Mouse (Mus musculus): ENCODE data around the gene Il10. TPM values are rescaled to one million over a fixed set of nuclear protein-coding genes. Genes with fewer than 3 reads are reported as not detected.

Il10 gene
- polyA plus RNA-seq, 1 experiment from 2014 or later, result 0.04 TPM

- ATAC-seq (no peak), DNase-seq (ENCODE audit: low read depth, low spot score) (no peak)
- ChIA-PET CTCF (interaction anchor here (1.5 kb wide), 1 partner anchor 8 kb away, joined by 6 read pairs; no protein-coding TSS in a partner anchor), POLR2A (no interaction called here)
- in situ Hi-C loops (cut with MboI; ENCODE audit: low pct_unique_long_range_greater_than_20kb), result no loop called here
- H3K27me3 ChIP-seq, result no peaks in the 10 kb centered on the region
- TF ChIP-seq CTCF (IDR thresholded peaks at IDR 0.05), result no peak
Measured at GRCm38 (mm10) chr1:131029215-131029614, 9.6 kb downstream of the Il10 start.

- POLR2A ChIA-PET, result no interaction called here
- TF ChIP-seq CTCF (IDR thresholded peaks at IDR 0.05), result no peak
Measured at GRCm38 (mm10) chr1:131030261-131030660, 10.6 kb downstream of the Il10 start.

GRCm38 (mm10) chr1:131031267-131031666 is 11.6 kb downstream of the Il10 start:
- no peak for DNase-seq (ENCODE audit: low read depth, low spot score)
- in situ Hi-C loops (cut with MboI; ENCODE audit: low pct_unique_long_range_greater_than_20kb), result no loop called here
- ATAC-seq, result no peak
- ChIA-PET CTCF (interaction anchor here (0.8 kb wide), 1 partner anchor 15 kb away, joined by 3 read pairs; no protein-coding TSS in a partner anchor), POLR2A (no interaction called here)
- no peak for TF ChIP-seq CTCF (IDR thresholded peaks at IDR 0.05)
- H3K27me3 ChIP-seq, result no peaks in the 10 kb centered on the region

More at GRCm38 (mm10) chr1:131030261-131030660, 10.6 kb downstream of the Il10 start:
- DNase-seq (ENCODE audit: low read depth, low spot score) (no peak), ATAC-seq (no peak)
- no peaks in the 10 kb centered on the region for H3K27me3 ChIP-seq
- CTCF ChIA-PET, result interaction anchor here (0.9 to 1.5 kb wide), 2 partner anchors 9 to 12 kb away, joined by 3 to 6 read pairs; no protein-coding TSS in a partner anchor
- in situ Hi-C loops (cut with MboI; ENCODE audit: low pct_unique_long_range_greater_than_20kb), result no loop called here

- H3K27me3 ChIP-seq, result no peaks in the 10 kb centered on the region
- POLR2A ChIA-PET, result no interaction called here
- CTCF ChIA-PET, result interaction anchor here (1.2 to 2.2 kb wide), 4 partner anchors 10 to 166 kb away, joined by 3 to 8 read pairs (median 4); no protein-coding TSS in a partner anchor
- in situ Hi-C loops (cut with MboI; ENCODE audit: low pct_unique_long_range_greater_than_20kb), result no loop called here
- no peak for TF ChIP-seq CTCF (IDR thresholded peaks at IDR 0.05)
- DNase-seq (ENCODE audit: low read depth, low spot score) (no peak), ATAC-seq (peak; percentile 70)
Measured at GRCm38 (mm10) chr1:131038001-131038400, 18.4 kb downstream of the Il10 start.

GRCm38 (mm10) chr1:131038415-131039017 is 18.9 kb downstream of the Il10 start:
- H3K27me3 ChIP-seq, result no peaks in the 10 kb centered on the region
- TF ChIP-seq CTCF (IDR thresholded peaks at IDR 0.05), result no peak
- in situ Hi-C loops (cut with MboI; ENCODE audit: low pct_unique_long_range_greater_than_20kb), result no loop called here
- CTCF ChIA-PET, result interaction anchor here (0.9 to 2.2 kb wide), 6 partner anchors 11 to 167 kb away, joined by 3 to 8 read pairs (median 3); no protein-coding TSS in a partner anchor
- no peak for ATAC-seq
- no peak for DNase-seq (ENCODE audit: low read depth, low spot score)
- POLR2A ChIA-PET, result interaction anchor here (1.4 kb wide), 1 partner anchor 14 kb away, joined by 4 read pairs; no protein-coding TSS in a partner anchor

- ChIA-PET POLR2A (interaction anchor here (0.5 to 1.4 kb wide), 2 partner anchors 13 to 15 kb away, joined by 4 read pairs; no protein-coding TSS in a partner anchor), CTCF (interaction anchor here (0.9 to 2.2 kb wide), 3 partner anchors 10 to 21 kb away, joined by 3 to 8 read pairs (median 6); no protein-coding TSS in a partner anchor)
- no peak for TF ChIP-seq CTCF (IDR thresholded peaks at IDR 0.05)
- in situ Hi-C loops (cut with MboI; ENCODE audit: low pct_unique_long_range_greater_than_20kb), result no loop called here
- H3K27me3 ChIP-seq, result no peaks in the 10 kb centered on the region
- no peak for ATAC-seq
- DNase-seq (ENCODE audit: low read depth, low spot score), result no peak
Measured at GRCm38 (mm10) chr1:131039479-131039878, 19.8 kb downstream of the Il10 start.

- no peaks in the 10 kb centered on the region for H3K27me3 ChIP-seq
- ATAC-seq (no peak), DNase-seq (ENCODE audit: low read depth, low spot score) (no peak)
- ChIA-PET POLR2A (no interaction called here), CTCF (interaction anchor here (1.1 to 2.0 kb wide), 2 partner anchors 10 to 210 kb away, joined by 3 to 6 read pairs; no protein-coding TSS in a partner anchor)
- no peak for TF ChIP-seq CTCF (IDR thresholded peaks at IDR 0.05)
- in situ Hi-C loops (cut with MboI; ENCODE audit: low pct_unique_long_range_greater_than_20kb), result no loop called here
Measured at GRCm38 (mm10) chr1:131042263-131042662, 22.6 kb downstream of the Il10 start.

GRCm38 (mm10) chr1:131042721-131043120 is 23.1 kb downstream of the Il10 start:
- in situ Hi-C loops (cut with MboI; ENCODE audit: low pct_unique_long_range_greater_than_20kb), result no loop called here
- DNase-seq (ENCODE audit: low read depth, low spot score), result no peak
- no peaks in the 10 kb centered on the region for H3K27me3 ChIP-seq
- TF ChIP-seq CTCF (IDR thresholded peaks at IDR 0.05), result no peak
- ChIA-PET CTCF (interaction anchor here (1.1 to 2.0 kb wide), 2 partner anchors 9 to 210 kb away, joined by 3 to 6 read pairs; no protein-coding TSS in a partner anchor), POLR2A (no interaction called here)
- no peak for ATAC-seq

- no peak for ATAC-seq
- in situ Hi-C loops (cut with MboI; ENCODE audit: low pct_unique_long_range_greater_than_20kb), result no loop called here
Measured at GRCm38 (mm10) chr1:131043636-131044035, 24.0 kb downstream of the Il10 start.

GRCm38 (mm10) chr1:131045723-131046355 is 26.2 kb downstream of the Il10 start:
- POLR2A ChIA-PET, result no interaction called here
- no peak for TF ChIP-seq CTCF (IDR thresholded peaks at IDR 0.05)
- CTCF ChIA-PET, result interaction anchor here (0.9 to 1.1 kb wide), 2 partner anchors 15 to 171 kb away, joined by 3 read pairs; no protein-coding TSS in a partner anchor
- DNase-seq (ENCODE audit: low read depth, low spot score), result no peak
- in situ Hi-C loops (cut with MboI; ENCODE audit: low pct_unique_long_range_greater_than_20kb), result no loop called here
- no peaks in the 10 kb centered on the region for H3K27me3 ChIP-seq
- ATAC-seq, result no peak

More at GRCm38 (mm10) chr1:131043636-131044035, 24.0 kb downstream of the Il10 start:
- no peak for DNase-seq (ENCODE audit: low read depth, low spot score)
- ChIA-PET POLR2A (no interaction called here), CTCF (interaction anchor here (1.1 to 2.0 kb wide), 2 partner anchors 8 to 211 kb away, joined by 3 to 6 read pairs; no protein-coding TSS in a partner anchor)
- no peak for TF ChIP-seq CTCF (IDR thresholded peaks at IDR 0.05)
- no peaks in the 10 kb centered on the region for H3K27me3 ChIP-seq
